Mouse (Mus musculus) lung, postnatal 0 days (tissue): ENCODE results near the gene Jmjd1c.

Experiments
- CTCF ChIP-seq: IDR thresholded peaks from 2 replicates; pipeline ENCODE4 v1.5.1; 2016; ENCODE audit warnings: antibody characterized with exemption, mild to moderate bottlenecking
- EP300 ChIP-seq: IDR thresholded peaks from 2 replicates; pipeline ENCODE4 v1.6.1; 2016; ENCODE audit warnings: antibody characterized with exemption, mild to moderate bottlenecking, control low read depth

GRCm38 (mm10) chr10:67249486-67249885 is 153.6 kb downstream of the Jmjd1c start:
- TF ChIP-seq CTCF (no peak), EP300 (no peak)
